ENCODE assay signal across 8 mouse cellular contexts in genomic region chr6:14901183-14901970, GRCm38 (mm10). TPM values are rescaled to one million over a fixed set of nuclear protein-coding genes. Genes with fewer than 3 reads are reported as not detected.
DNase-seq lines count a peak whose midpoint lies in the region; ATAC-seq and TF ChIP-seq lines count a peak whose summit lies in the region.

Foxp2 (plus strand) TSS chr6:14901349.

- dilution Hi-C loops in CH12.LX (cut with MboI; ENCODE audit: extremely low pct_ligation_motif_present, extremely low pct_unique_long_range_greater_than_20kb, low sequenced_read_pairs) = no loop called here

- in situ Hi-C loops in CH12.LX (cut with MboI; ENCODE audit: low pct_ligation_motif_present, low pct_unique_long_range_greater_than_20kb, low sequenced_read_pairs) (no loop called here), Patski (cut with MboI; ENCODE audit: low pct_unique_long_range_greater_than_20kb) (no loop called here)

- no peaks in the 10 kb centered on the region for H3K27me3 ChIP-seq in CH12.LX (replicated peaks)
- H3K27me3 ChIP-seq in Patski = peaks cover 61% of the 10 kb centered on the region
- H3K27me3 ChIP-seq in embryonic facial prominence, embryonic 14.5 days (replicated peaks; ENCODE audit: control insufficient read depth, insufficient read depth, low read length) = peaks cover 15% of the 10 kb centered on the region; the same call in 1 of the 2 replicates
- H3K27me3 ChIP-seq in heart, embryonic 13.5 days (replicated peaks) = no peaks in the 10 kb centered on the region; the same call in 1 of the 2 replicates

- peaks cover 21% of the 10 kb centered on the region for H3K9me3 ChIP-seq in CH12.LX (replicated peaks; ENCODE audit: low read length)
- no peaks in the 10 kb centered on the region for H3K9me3 ChIP-seq in embryonic facial prominence, embryonic 14.5 days (ENCODE audit: control insufficient read depth, low read length)
- no peaks in the 10 kb centered on the region for H3K9me3 ChIP-seq in heart, embryonic 13.5 days

- H3K9ac ChIP-seq in CH12.LX (ENCODE audit: insufficient read depth, low read depth) = no peak within 1 kb of the TSS
- peak within 1 kb of the TSS; percentile 87 for H3K9ac ChIP-seq in embryonic facial prominence, embryonic 14.5 days (ENCODE audit: low read depth, low read length)
- peak within 1 kb of the TSS; percentile 92 for H3K9ac ChIP-seq in heart, embryonic 13.5 days

- no peak for TF ChIP-seq RAD21 in CH12.LX (IDR thresholded peaks at IDR 0.05; ENCODE audit: low read depth, low read length)

- no peak for DNase-seq in CH12.LX (ENCODE audit: extremely low read depth)
- no peak for DNase-seq in Patski (ENCODE audit: low read depth, low spot score)
- DNase-seq in embryonic facial prominence, embryonic 14.5 days (ENCODE audit: low spot score) = peak; percentile 84
- peak; percentile 65 for DNase-seq in kidney, postnatal 10 days
- peak; percentile 73 for DNase-seq in lung, postnatal 10 days
- DNase-seq in right cerebral cortex, postnatal 25 days = peak; percentile 52

- no peaks in the 10 kb centered on the region for H3K79me2 ChIP-seq in CH12.LX (replicated peaks; ENCODE audit: control insufficient read depth, extremely low read depth, insufficient read depth, poor library complexity, severe bottlenecking)

- POLR2A ChIA-PET in Patski (lab: Charles Lee) = no interaction called here

- H3K4me2 ChIP-seq in CH12.LX (ENCODE audit: insufficient read depth, low read depth, poor library complexity, severe bottlenecking) = peak within 1 kb of the TSS; percentile 54
- peak within 1 kb of the TSS; percentile 87 for H3K4me2 ChIP-seq in embryonic facial prominence, embryonic 14.5 days (ENCODE audit: low read depth, low read length)
- peak within 1 kb of the TSS; percentile 94 for H3K4me2 ChIP-seq in heart, embryonic 13.5 days

- WGBS in embryonic facial prominence, embryonic 14.5 days = under 1% methylated on average over 38 of the region's 80 CpGs
- under 1% methylated on average over 78 of the region's 80 CpGs for WGBS in heart, embryonic 13.5 days

- peak within 1 kb of the TSS in 1 of 3 experiments; percentile 40 for H3K4me3 ChIP-seq in CH12.LX (replicated peaks in 1 of 3; ENCODE audit: low read depth in 2 of 3, low read length in 2 of 3, poor library complexity in 1 of 3)
- peak within 1 kb of the TSS; percentile 80 for H3K4me3 ChIP-seq in embryonic facial prominence, embryonic 14.5 days (ENCODE audit: low read depth, low read length)
- H3K4me3 ChIP-seq in heart, embryonic 13.5 days = peak within 1 kb of the TSS; percentile 84

- H3K27ac ChIP-seq in CH12.LX (ENCODE audit: insufficient read depth, low read depth) = no peak within 1 kb of the TSS
- peak within 1 kb of the TSS; percentile 89 for H3K27ac ChIP-seq in embryonic facial prominence, embryonic 14.5 days (replicated peaks; ENCODE audit: low read depth, low read length)
- H3K27ac ChIP-seq in heart, embryonic 13.5 days (replicated peaks) = peak within 1 kb of the TSS; percentile 91

- peaks cover 2 to 15% of the 10 kb centered on the region in 2 experiments; a peak in 3 of 4 replicates for H3K4me1 ChIP-seq in CH12.LX (ENCODE audit: control insufficient read depth in 1 of 2, insufficient read depth in 2 of 2)
- H3K4me1 ChIP-seq in embryonic facial prominence, embryonic 14.5 days (ENCODE audit: control insufficient read depth, insufficient read depth, low read length) = peaks cover 4% of the 10 kb centered on the region; the same call in 1 of the 2 replicates
- H3K4me1 ChIP-seq in heart, embryonic 13.5 days = peaks cover 27% of the 10 kb centered on the region

- peak; percentile 45 for ATAC-seq in Patski
- ATAC-seq in embryonic facial prominence, embryonic 14.5 days (ENCODE audit: low read depth) = peak; percentile 76
- 0 out of 2 replicates have a peak, but pooled peaks have one; percentile 39 for ATAC-seq in heart, embryonic 13.5 days (ENCODE audit: extremely low read depth, insufficient number of reproducible peaks, low FRiP score, low TSS enrichment)
- no peak for ATAC-seq in monocyte, adult 5-6 weeks (replicated peaks; ENCODE audit: insufficient number of reproducible peaks, low FRiP score, low TSS enrichment, poor library complexity, severe bottlenecking)

- CTCF ChIA-PET in Patski (lab: Charles Lee) = no interaction called here

- no peaks in the 10 kb centered on the region for H3K36me3 ChIP-seq in CH12.LX (replicated peaks in 1 of 2; ENCODE audit: control insufficient read depth in 1 of 2, insufficient read depth in 1 of 2, low read length in 1 of 2)
- no peaks in the 10 kb centered on the region for H3K36me3 ChIP-seq in embryonic facial prominence, embryonic 14.5 days (ENCODE audit: control insufficient read depth, insufficient read depth, low read length)
- no peaks in the 10 kb centered on the region for H3K36me3 ChIP-seq in heart, embryonic 13.5 days

- TF ChIP-seq EP300 in CH12.LX (IDR thresholded peaks at IDR 0.05; ENCODE audit: low read length) = no peak

- TF ChIP-seq CTCF in CH12.LX (conservative IDR thresholded peaks at IDR 0.05 in 1 of 2, IDR thresholded peaks at IDR 0.05 in 1 of 2; ENCODE audit: low read depth in 2 of 2, low read length in 2 of 2) (no peak), Patski (IDR thresholded peaks at IDR 0.05) (no peak)

- TF ChIP-seq POLR2A in CH12.LX (IDR thresholded peaks at IDR 0.05; ENCODE audit: low read depth, low read length) = no peak

TF ChIP-seq in CH12.LX, 34 proteins besides CTCF, POLR2A, EP300 and RAD21:
- TF ChIP-seq HCFC1 (IDR thresholded peaks at IDR 0.05; ENCODE audit: low read depth, low read length) = no peak
- no peak for TF ChIP-seq UBTF (IDR thresholded peaks at IDR 0.05; ENCODE audit: low read depth, low read length)
- no peak for TF ChIP-seq JUN (IDR thresholded peaks at IDR 0.05; ENCODE audit: insufficient read depth, low read depth, low read length)
- no peak for TF ChIP-seq ZMIZ1 (IDR thresholded peaks at IDR 0.05; ENCODE audit: low read depth, low read length)
- TF ChIP-seq MXI1 (IDR thresholded peaks at IDR 0.05; ENCODE audit: low read depth, low read length) = no peak
- no peak for TF ChIP-seq E2F4 (IDR thresholded peaks at IDR 0.05; ENCODE audit: insufficient replicate concordance, low read depth, low read length)
- no peak for TF ChIP-seq GABPA (IDR thresholded peaks at IDR 0.05; ENCODE audit: insufficient replicate concordance, low read depth, low read length)
- no peak for TF ChIP-seq NELFE (IDR thresholded peaks at IDR 0.05; ENCODE audit: low read depth, low read length)
- no peak for TF ChIP-seq USF2 (conservative IDR thresholded peaks at IDR 0.05; ENCODE audit: low read depth, low read length)
- no peak for TF ChIP-seq USF1 (IDR thresholded peaks at IDR 0.05; ENCODE audit: low read depth, low read length)
- TF ChIP-seq SIN3A (IDR thresholded peaks at IDR 0.05; ENCODE audit: low read length) = no peak
- no peak for TF ChIP-seq CHD1 (IDR thresholded peaks at IDR 0.05; ENCODE audit: low read depth, low read length)
- no peak for TF ChIP-seq ETS1 (conservative IDR thresholded peaks at IDR 0.05; ENCODE audit: low read depth, low read length)
- TF ChIP-seq ELF1 (IDR thresholded peaks at IDR 0.05; ENCODE audit: low read depth, low read length) = no peak
- no peak for TF ChIP-seq RCOR1 (conservative IDR thresholded peaks at IDR 0.05; ENCODE audit: low read depth, low read length)
- no peak for TF ChIP-seq PAX5 (IDR thresholded peaks at IDR 0.05; ENCODE audit: low read length)
- TF ChIP-seq TCF12 (IDR thresholded peaks at IDR 0.05; ENCODE audit: low read depth, low read length) = no peak

RNA-seq across cellular contexts. Expression of gene Foxp2, which starts in this region (rescaled TPM):
- total RNA-seq in CH12.LX (2012; rRNA removed) (not detected in 2 replicates), CH12.LX (2014; rRNA removed) (not detected in 2 replicates)
- polyA plus RNA-seq in CH12.LX (2012; ENCODE audit: insufficient read length, low read depth) (0.35 TPM in 1 of 2 replicates, not detected in the other), Patski (2021) (not detected)
- 16.9 and 24.9 TPM in 2 replicates for polyA plus RNA-seq in embryonic facial prominence, embryonic 14.5 days (2014; fragmentation: Nextera tagmentation; extraction: Ambion mirVana)
- polyA plus RNA-seq in heart, embryonic 13.5 days (2015; fragmentation: Nextera tagmentation; extraction: Ambion mirVana) = 8.7 and 10.8 TPM in 2 replicates
- 1.3 TPM in 1 of 3 replicates, not detected in the others for total RNA-seq in monocyte, adult 5-6 weeks (2017)

Comparison
In these comparisons a context has a peak if more than half of its experiments do, and no peak if none do; other contexts are left out.
1. Peak in ATAC-seq in Patski; RNA of the gene not detected or under 1 TPM.
2. DNase-seq: peak in embryonic facial prominence, embryonic 14.5 days (single experiment), kidney, postnatal 10 days (single experiment), lung, postnatal 10 days (single experiment) and right cerebral cortex, postnatal 25 days (single experiment); none in CH12.LX (single experiment) and Patski (single experiment).
3. Peak in every context shown above with its lines, with median percentiles within 50 percentile points of each other: H3K4me2 ChIP-seq.